Mouse (Mus musculus) ES-Bruce4 (cell line): ENCODE measurements around the gene Rapgef4. TPM values are rescaled to one million over a fixed set of nuclear protein-coding genes. Genes with fewer than 3 reads are reported as not detected.

Experiments
- H3K27ac ChIP-seq: 2 replicates; pipeline ENCODE4 v1.5.1; 2012; ENCODE audit warnings: low read length, inconsistent platforms; ENCODE audit not compliant: insufficient read depth
- H3K27me3 ChIP-seq: 2 replicates; pipeline ENCODE4 v1.6.1; 2012; ENCODE audit warnings: mild to moderate bottlenecking, low read length, inconsistent platforms; ENCODE audit not compliant: control insufficient read depth, poor library complexity, insufficient read depth, severe bottlenecking
- H3K36me3 ChIP-seq: 2 replicates; pipeline ENCODE4 v1.6.1; 2012; ENCODE audit warnings: inconsistent platforms, mild to moderate bottlenecking, low read length, moderate library complexity; ENCODE audit not compliant: control insufficient read depth, poor library complexity, insufficient read depth, severe bottlenecking
- H3K4me1 ChIP-seq: one replicate; pipeline ENCODE4 v1.8.1; 2011; ENCODE audit warnings: low read length; ENCODE audit not compliant: control insufficient read depth, insufficient read depth
- H3K4me3 ChIP-seq: 2 replicates; pipeline ENCODE4 v1.5.1; 2011; ENCODE audit warnings: low read depth, mild to moderate bottlenecking, low read length
- H3K9ac ChIP-seq: 2 replicates; pipeline ENCODE4 v1.6.1; 2012; ENCODE audit warnings: low read depth, mild to moderate bottlenecking, inconsistent platforms; ENCODE audit not compliant: poor library complexity, severe bottlenecking
- H3K9me3 ChIP-seq: replicated peaks from 2 replicates; pipeline ENCODE4 v1.6.1; 2012; ENCODE audit warnings: mild to moderate bottlenecking, low read length, inconsistent platforms; ENCODE audit not compliant: control insufficient read depth, poor library complexity, insufficient read depth, severe bottlenecking
- CTCF ChIP-seq: IDR thresholded peaks from one replicate; pipeline ENCODE4 v1.8.1; 2011; ENCODE audit warnings: low read depth, low read length
- EP300 ChIP-seq: IDR thresholded peaks from 2 replicates; pipeline ENCODE4 v1.6.1; 2011; ENCODE audit warnings: low read depth, low read length; ENCODE audit not compliant: insufficient read depth
- POLR2A ChIP-seq: IDR thresholded peaks from one replicate; pipeline ENCODE4 v1.8.1; 2011; ENCODE audit warnings: low read length; ENCODE audit not compliant: insufficient read depth
- polyA plus RNA-seq: library from polyadenylated mRNA; stranded (reverse); fragments of >200 nt; gene quantifications from 2 replicates; pipeline ENCODE4 v1.2.4, GENCODE M21; 2011; ENCODE audit warnings: low read depth; ENCODE audit not compliant: missing spikeins, insufficient read depth, insufficient read length

Rapgef4 gene
- polyA plus RNA-seq, 1 experiment = not detected

DNA sequence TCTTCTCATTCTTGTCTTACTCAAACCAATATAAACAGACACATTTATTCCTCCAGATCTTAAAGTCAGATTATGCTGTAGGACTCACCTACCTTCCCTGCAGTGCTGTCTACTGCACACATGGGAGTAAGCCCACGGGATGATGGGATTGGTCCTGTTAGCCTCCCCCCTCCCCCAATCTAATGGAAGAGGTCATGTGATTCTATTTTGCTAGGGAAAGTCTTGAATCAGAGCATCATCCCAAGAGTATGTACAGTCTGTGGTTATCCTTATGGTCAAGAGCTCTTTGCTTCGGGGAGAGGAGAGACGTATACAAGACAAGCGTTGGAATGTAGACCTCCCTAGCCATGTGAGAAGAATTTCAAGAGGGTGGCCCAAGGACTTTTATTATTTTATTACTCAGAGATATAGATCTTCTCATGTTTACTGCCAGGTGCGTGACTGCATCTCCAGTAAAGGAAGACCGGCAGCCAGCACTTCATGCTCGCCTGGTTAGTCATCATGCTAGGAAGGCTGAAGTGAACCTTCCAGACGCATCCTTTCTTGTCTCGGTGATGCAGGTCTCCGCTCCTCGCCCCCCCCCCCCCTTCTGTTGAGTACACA lies 308.0 kb downstream of the Rapgef4 start:
- no peaks in the 10 kb centered on the region for H3K27me3 ChIP-seq
- H3K9ac ChIP-seq = no peak overlapping the region
- H3K27ac ChIP-seq = no peak overlapping the region
- peaks cover 1% of the 10 kb centered on the region for H3K4me1 ChIP-seq
- no peaks in the 10 kb centered on the region for H3K9me3 ChIP-seq
- no peaks in the 10 kb centered on the region for H3K36me3 ChIP-seq
- TF ChIP-seq EP300 (no peak), CTCF (no peak), POLR2A (no peak)
- no peak overlapping the region for H3K4me3 ChIP-seq

- no peak for TF ChIP-seq EP300
- no peak for TF ChIP-seq CTCF
- no peak for TF ChIP-seq POLR2A
- Histone ChIP-seq H3K36me3 (no peaks in the 10 kb centered on the region), H3K9ac (no peak overlapping the region), H3K27ac (no peak overlapping the region), H3K4me3 (no peak overlapping the region), H3K27me3 (no peaks in the 10 kb centered on the region), H3K9me3 (no peaks in the 10 kb centered on the region), H3K4me1 (peaks cover 1% of the 10 kb centered on the region)
Measured at GRCm38 (mm10) chr2:72291103-72291502, 310.1 kb downstream of the Rapgef4 start.

DNA sequence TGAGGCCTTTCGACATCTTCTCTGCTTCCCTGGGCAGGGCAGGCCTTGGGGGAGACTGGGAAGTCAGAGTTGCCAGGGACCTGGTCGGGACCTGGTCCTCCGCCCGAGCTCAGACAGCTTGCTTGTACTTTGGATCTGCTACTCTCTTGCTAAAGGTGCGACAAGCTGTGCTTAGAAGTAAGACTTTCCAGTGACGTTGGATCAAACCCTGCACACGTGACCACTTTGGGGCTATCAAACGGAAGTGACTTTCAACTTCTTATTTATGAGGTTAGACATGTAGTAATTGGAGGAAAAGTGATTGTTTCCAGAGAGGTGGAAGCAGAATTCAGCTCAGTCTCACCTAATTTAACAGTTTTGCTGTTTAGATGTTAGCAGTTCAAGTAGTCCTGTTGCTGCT lies 311.5 kb downstream of the Rapgef4 start:
- Histone ChIP-seq H3K4me3 (no peak overlapping the region), H3K27ac (no peak overlapping the region), H3K27me3 (no peaks in the 10 kb centered on the region), H3K9ac (no peak overlapping the region), H3K9me3 (no peaks in the 10 kb centered on the region), H3K4me1 (peaks cover 1% of the 10 kb centered on the region), H3K36me3 (no peaks in the 10 kb centered on the region)
- TF ChIP-seq POLR2A = no peak
- TF ChIP-seq CTCF = no peak
- no peak for TF ChIP-seq EP300

- H3K4me1 ChIP-seq = no peaks in the 10 kb centered on the region
- H3K27me3 ChIP-seq = no peaks in the 10 kb centered on the region
- no peak overlapping the region for H3K9ac ChIP-seq
- H3K36me3 ChIP-seq = no peaks in the 10 kb centered on the region
- TF ChIP-seq EP300 (no peak), POLR2A (no peak), CTCF (no peak)
- no peaks in the 10 kb centered on the region for H3K9me3 ChIP-seq
- no peak overlapping the region for H3K27ac ChIP-seq
- H3K4me3 ChIP-seq = no peak overlapping the region
Measured at GRCm38 (mm10) chr2:72294994-72295393, 314.0 kb downstream of the Rapgef4 start.

DNA sequence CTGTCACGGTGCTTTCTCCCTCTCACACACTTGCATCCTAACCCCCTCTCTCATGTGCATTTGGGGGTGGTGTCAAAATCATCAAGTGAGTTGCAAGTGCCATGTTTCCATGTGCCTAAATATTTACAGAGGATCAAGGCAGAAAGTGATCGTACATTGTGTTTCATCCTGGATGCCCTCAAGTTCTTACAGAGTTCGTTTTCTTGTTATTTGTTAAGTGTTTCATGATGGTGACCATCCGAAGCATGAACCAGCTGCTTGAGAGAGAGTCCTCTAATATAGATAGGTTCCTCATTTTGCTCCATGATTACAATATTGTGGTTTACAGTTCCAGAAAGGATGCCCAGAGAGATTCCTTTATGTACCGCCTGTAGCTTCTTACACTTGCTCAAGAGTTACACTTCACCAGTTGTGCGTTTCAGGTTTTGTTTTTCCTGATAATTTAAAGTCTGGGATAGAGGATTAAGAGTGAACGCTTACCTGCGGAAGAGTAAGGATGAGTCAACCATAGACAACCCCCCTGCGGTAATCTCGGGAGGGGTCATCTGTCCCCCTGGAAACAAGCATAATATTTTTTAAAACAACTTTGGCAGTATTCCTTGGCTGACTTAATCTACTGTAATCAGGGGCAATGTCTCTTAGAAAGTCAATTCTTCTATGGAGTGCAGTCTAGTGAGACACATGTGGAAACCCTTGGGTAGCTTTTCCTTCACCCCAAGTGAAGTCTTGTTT lies 316.1 kb downstream of the Rapgef4 start:
- no peaks in the 10 kb centered on the region for H3K4me1 ChIP-seq
- H3K36me3 ChIP-seq = no peaks in the 10 kb centered on the region
- TF ChIP-seq POLR2A (no peak), EP300 (no peak)
- H3K9me3 ChIP-seq = no peaks in the 10 kb centered on the region
- no peak overlapping the region for H3K27ac ChIP-seq
- H3K4me3 ChIP-seq = no peak overlapping the region
- H3K9ac ChIP-seq = no peak overlapping the region
- no peaks in the 10 kb centered on the region for H3K27me3 ChIP-seq

DNA sequence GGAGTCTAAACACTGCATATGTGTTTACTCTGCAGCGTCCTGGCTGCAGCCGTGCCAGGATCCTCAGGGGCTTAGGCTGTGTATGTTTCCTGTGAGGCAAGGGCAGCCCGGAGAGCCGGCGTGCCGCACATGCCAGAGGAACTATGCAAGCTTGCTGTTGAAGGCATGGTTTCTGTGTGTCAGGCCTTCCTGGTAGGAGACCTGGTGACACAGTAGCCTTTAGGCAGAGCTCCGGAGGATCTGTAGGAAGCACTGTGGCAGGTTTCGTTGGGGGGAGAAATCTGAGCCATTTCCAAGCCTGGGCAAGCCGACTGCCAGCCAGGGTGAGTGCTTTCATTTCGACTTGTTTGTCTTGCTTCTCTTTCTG lies 316.7 kb downstream of the Rapgef4 start:
- H3K9ac ChIP-seq = no peak overlapping the region
- H3K27me3 ChIP-seq = no peaks in the 10 kb centered on the region
- H3K9me3 ChIP-seq = no peaks in the 10 kb centered on the region
- no peaks in the 10 kb centered on the region for H3K4me1 ChIP-seq
- no peak overlapping the region for H3K4me3 ChIP-seq
- no peak overlapping the region for H3K27ac ChIP-seq
- no peaks in the 10 kb centered on the region for H3K36me3 ChIP-seq
- no peak for TF ChIP-seq CTCF
- no peak for TF ChIP-seq POLR2A
- no peak for TF ChIP-seq EP300
